Mouse (Mus musculus) heart, adult 2 months (tissue): Measurements from ENCODE around the gene Ppargc1a. TPM values are rescaled to one million over a fixed set of nuclear protein-coding genes. Genes with fewer than 3 reads are reported as not detected.

Experiments used
- DNase-seq, 2 experiments: peaks; one replicate each; pipeline ENCODE4 v3.0.0; 2021
- H3K27ac ChIP-seq: fragments of 200-600 bp; 2 replicates; pipeline ENCODE4 v1.8.1; 2022
- H3K27me3 ChIP-seq: fragments of 200-500 bp; 2 replicates; pipeline ENCODE4 v1.6.1; 2012; ENCODE audit warnings: mild to moderate bottlenecking, low read length, inconsistent platforms, mixed read lengths; ENCODE audit not compliant: control insufficient read depth, insufficient read depth
- H3K36me3 ChIP-seq: fragments of 200-500 bp; 2 replicates; pipeline ENCODE4 v1.6.1; 2012; ENCODE audit warnings: low read length, inconsistent platforms; ENCODE audit not compliant: control insufficient read depth, insufficient read depth
- H3K4me1 ChIP-seq: fragments of 200-500 bp; 2 replicates; pipeline ENCODE4 v1.6.1; 2011; ENCODE audit warnings: low read length; ENCODE audit not compliant: control insufficient read depth, insufficient read depth
- H3K4me3 ChIP-seq: fragments of 200-600 bp; 2 replicates; pipeline ENCODE4 v1.8.1; 2022
- H3K79me2 ChIP-seq: fragments of 200-500 bp; replicated peaks from 2 replicates; pipeline ENCODE4 v1.6.1; 2012; ENCODE audit warnings: mild to moderate bottlenecking, inconsistent platforms, low read length, moderate library complexity, mixed read lengths; ENCODE audit not compliant: control insufficient read depth, insufficient read depth
- H3K9ac ChIP-seq: fragments of 200-500 bp; 2 replicates; pipeline ENCODE4 v1.6.1; 2012; ENCODE audit warnings: low read depth, mild to moderate bottlenecking, control low read depth, inconsistent platforms, low read length, mixed read lengths
- CTCF ChIP-seq: fragments of 200-600 bp; IDR thresholded peaks from 2 replicates; pipeline ENCODE4 v1.8.1; 2022; ENCODE audit warnings: antibody characterized with exemption, mild to moderate bottlenecking, moderate library complexity
- EP300 ChIP-seq: fragments of 200-500 bp; IDR thresholded peaks from 2 replicates; pipeline ENCODE4 v1.6.1; 2011; ENCODE audit warnings: low read depth, low read length, control low read depth; ENCODE audit not compliant: insufficient read depth
- POLR2A ChIP-seq: fragments of 200-500 bp; IDR thresholded peaks from 2 replicates; pipeline ENCODE4 v1.6.1; 2011; ENCODE audit warnings: mild to moderate bottlenecking, low read depth, low read length, control low read depth; ENCODE audit not compliant: insufficient read depth
- WGBS: fragments of 180-500 bp; shearing (Covaris S2); methylation state at CpG from one replicate; pipeline ENCODE4 v1.1.7; 2018; 5-methylcytosine and 5-hydroxymethylcytosine counted together
- intact Hi-C: fragments of 180-260 bp; cut with DNase I; formaldehyde crosslinking; loops from one replicate; pipeline ENCODE4 v1.15.1; 2025
- polyA plus RNA-seq: library from polyadenylated mRNA; depleted of rRNA; stranded (reverse); fragments of >200 nt; gene quantifications from 2 replicates; pipeline ENCODE4 v1.2.3, GENCODE M21; 2012
- total RNA-seq, 2 experiments: library from RNA; stranded (reverse); gene quantifications; 2 replicates each; pipeline ENCODE4 v1.2.3; 2021

Ppargc1a gene
- total and polyA plus RNA-seq, 3 experiments, result 27.9 to 146 (median 129) TPM

GRCm38 (mm10) chr5:51565038-51565437 lies 2.5 kb downstream of the Ppargc1a start:
- DNase-seq, result no peak
- no peaks in the 10 kb centered on the region; the same call in none of the 2 replicates for H3K36me3 ChIP-seq
- no peaks in the 10 kb centered on the region for H3K27me3 ChIP-seq
- no peaks in the 10 kb centered on the region for H3K79me2 ChIP-seq
- H3K4me1 ChIP-seq, result no peaks in the 10 kb centered on the region
- TF ChIP-seq POLR2A (no peak), EP300 (no peak), CTCF (no peak)
- intact Hi-C loops, result no loop called here
- H3K4me3 ChIP-seq, result no peak overlapping the region
- no peak overlapping the region for H3K27ac ChIP-seq
- no peak overlapping the region for H3K9ac ChIP-seq

GRCm38 (mm10) chr5:51563574-51563973 lies 4.0 kb downstream of the Ppargc1a start:
- WGBS, result 59% methylated on average over 3 of the region's 3 CpGs
- Histone ChIP-seq H3K9ac (no peak overlapping the region), H3K4me3 (no peak overlapping the region), H3K4me1 (no peaks in the 10 kb centered on the region), H3K27me3 (no peaks in the 10 kb centered on the region), H3K27ac (peak overlapping the region; percentile 37; the same call in 1 of the 2 replicates), H3K79me2 (no peaks in the 10 kb centered on the region), H3K36me3 (no peaks in the 10 kb centered on the region; the same call in 1 of the 2 replicates)
- no peak for DNase-seq
- intact Hi-C loops, result no loop called here
- no peak for TF ChIP-seq CTCF
- TF ChIP-seq EP300, result no peak
- TF ChIP-seq POLR2A, result no peak

DNA sequence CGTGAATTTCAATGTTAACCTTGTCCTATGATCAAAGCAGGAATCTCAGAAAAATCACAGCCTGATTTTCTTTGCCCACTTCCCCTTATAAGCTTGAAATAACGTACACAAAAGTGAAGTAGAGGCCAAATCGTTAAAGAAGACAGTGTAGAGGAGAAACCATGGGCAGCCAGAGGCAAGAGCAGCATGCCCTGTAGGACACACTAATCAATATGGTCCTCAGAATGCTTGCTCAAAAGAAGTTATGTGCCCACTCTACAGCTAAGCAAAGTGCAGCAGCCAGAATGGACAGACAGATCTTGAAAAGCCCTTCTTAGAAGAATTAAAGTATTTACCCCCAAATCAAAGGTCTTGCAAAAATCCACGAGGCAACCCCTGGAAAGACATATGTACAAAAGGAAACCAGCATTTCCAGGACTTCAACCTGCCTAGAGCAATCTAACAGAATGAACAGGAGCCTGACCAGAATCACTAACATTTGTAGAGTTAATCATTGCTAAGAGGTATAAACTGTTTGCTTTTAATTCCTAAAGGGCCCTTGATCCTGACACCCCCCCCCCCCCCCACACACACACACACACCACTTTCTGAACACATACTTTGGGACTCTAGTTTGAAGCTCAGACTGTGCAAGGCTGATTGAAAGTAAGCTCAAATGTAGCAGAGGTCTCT lies 9.8 kb downstream of the Ppargc1a start:
- no peak for DNase-seq
- intact Hi-C loops, result no loop called here
- Histone ChIP-seq H3K9ac (no peak overlapping the region), H3K27ac (no peak overlapping the region), H3K27me3 (no peaks in the 10 kb centered on the region), H3K36me3 (no peaks in the 10 kb centered on the region), H3K4me1 (peaks cover 4% of the 10 kb centered on the region), H3K4me3 (no peak overlapping the region), H3K79me2 (no peaks in the 10 kb centered on the region)
- no peak for TF ChIP-seq EP300
- TF ChIP-seq POLR2A, result no peak
- no peak for TF ChIP-seq CTCF
- WGBS, result 68% methylated on average over 4 of the region's 4 CpGs

DNA sequence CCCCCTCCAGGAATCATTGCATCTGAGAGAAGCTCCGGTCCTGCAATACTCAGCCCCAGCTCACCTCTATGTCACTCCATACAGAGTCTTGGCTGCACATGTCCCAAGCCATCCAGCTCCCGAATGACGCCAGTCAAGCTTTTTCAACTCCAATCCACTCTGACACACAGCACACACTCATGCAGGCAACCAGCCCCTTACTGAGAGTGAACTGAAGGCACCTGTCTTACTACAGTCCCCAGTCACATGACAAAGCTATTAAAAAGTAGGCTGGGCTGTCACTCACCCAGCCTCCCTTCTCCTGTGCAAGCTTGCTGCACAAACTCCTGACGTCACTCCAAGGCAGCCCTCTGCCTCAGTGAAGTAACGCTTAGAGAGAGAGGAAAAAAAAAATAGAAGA lies 13.9 kb downstream of the Ppargc1a start:
- intact Hi-C loops, result loop anchor here (5.0 kb wide), 1 partner anchor 39 kb away; no protein-coding TSS in a partner anchor
- WGBS, result under 1% methylated on average over 5 of the region's 5 CpGs

GRCm38 (mm10) chr5:51553251-51553650 lies 14.3 kb downstream of the Ppargc1a start:
- H3K27ac ChIP-seq, result peak overlapping the region; percentile 86
- H3K79me2 ChIP-seq, result no peaks in the 10 kb centered on the region
- 6% methylated on average over 5 of the region's 5 CpGs for WGBS
- TF ChIP-seq POLR2A (no peak), CTCF (no peak), EP300 (no peak)
- peak overlapping the region; percentile 79 for H3K4me3 ChIP-seq
- peaks cover 3% of the 10 kb centered on the region for H3K36me3 ChIP-seq
- peaks cover 4% of the 10 kb centered on the region for H3K4me1 ChIP-seq
- H3K9ac ChIP-seq, result peak overlapping the region; percentile 87
- DNase-seq, result no peak
- intact Hi-C loops, result loop anchor here (5.0 kb wide), 1 partner anchor 39 kb away; no protein-coding TSS in a partner anchor
- no peaks in the 10 kb centered on the region for H3K27me3 ChIP-seq

More for the DNA sequence above, 13.9 kb downstream of the Ppargc1a start:
- DNase-seq, result peak; percentile 46 to 71
- H3K36me3 ChIP-seq, result peaks cover under 1% of the 10 kb centered on the region
- H3K4me3 ChIP-seq, result peak overlapping the region; percentile 79
- no peaks in the 10 kb centered on the region for H3K79me2 ChIP-seq
- H3K27ac ChIP-seq, result peak overlapping the region; percentile 86
- H3K27me3 ChIP-seq, result no peaks in the 10 kb centered on the region
- H3K9ac ChIP-seq, result peak overlapping the region; percentile 34
- no peak for TF ChIP-seq CTCF
- TF ChIP-seq POLR2A, result peak; percentile 87
- TF ChIP-seq EP300, result peak; percentile 74
- peaks cover 4% of the 10 kb centered on the region for H3K4me1 ChIP-seq

GRCm38 (mm10) chr5:51552483-51553091 lies 14.9 kb downstream of the Ppargc1a start:
- no peaks in the 10 kb centered on the region for H3K79me2 ChIP-seq
- intact Hi-C loops, result loop anchor here (5.0 kb wide), 1 partner anchor 40 kb away; no protein-coding TSS in a partner anchor
- no peaks in the 10 kb centered on the region for H3K27me3 ChIP-seq
- peak overlapping the region; percentile 86 for H3K27ac ChIP-seq
- WGBS, result under 1% methylated on average over 24 of the region's 24 CpGs
- TF ChIP-seq POLR2A, result peak; percentile 54; the same call in 1 of the 2 replicates
- no peak for TF ChIP-seq EP300
- TF ChIP-seq CTCF, result no peak
- peak overlapping the region; percentile 79 for H3K4me3 ChIP-seq
- peaks cover 8% of the 10 kb centered on the region for H3K36me3 ChIP-seq
- H3K9ac ChIP-seq, result peak overlapping the region; percentile 87
- H3K4me1 ChIP-seq, result peaks cover 4% of the 10 kb centered on the region
- DNase-seq, result peak; percentile 70
